Mouse (Mus musculus): ENCODE data around the gene Rbpj.

GRCm38 (mm10) chr5:53486966-53487592 lies 21.1 kb downstream of the Rbpj start:
- TF ChIP-seq CTCF (IDR thresholded peaks at IDR 0.05; ENCODE audit: control insufficient read depth, insufficient read depth, insufficient replicate concordance, low read depth, low read length) (no peak), POLR2A (IDR thresholded peaks at IDR 0.05; ENCODE audit: control insufficient read depth, low read depth, low read length) (no peak)
